Mouse (Mus musculus): ENCODE measurements around the gene Sval1. TPM values are rescaled to one million over a fixed set of nuclear protein-coding genes. Genes with fewer than 3 reads are reported as not detected.

Sval1 gene
- not detected in 2 replicates for polyA plus RNA-seq (2012)

GRCm38 (mm10) chr6:41951330-41951729, at the start of gene Sval1:
Gene Sval1 (plus strand): TSS chr6:41951630.

GRCm38 (mm10) chr6:41967840-41968239, 16.4 kb downstream of the Sval1 start, which contains the start of gene Sval3:
Gene Sval3 (plus strand): TSS chr6:41968140.

Other genes starting within 250 kb of the Sval1 start
- gene Kel, start 247.3 kb upstream of the Sval1 start, polyA plus RNA-seq (2012) = 3.0 TPM in 2 replicates
- gene Olfr459, start 176.5 kb upstream of the Sval1 start, polyA plus RNA-seq (2012) = not detected in 2 replicates
- gene Pip, start 104.1 kb upstream of the Sval1 start, polyA plus RNA-seq (2012) = 0.05 TPM in 1 of 2 replicates, not detected in the other
- gene Sval2, start 98.6 kb upstream of the Sval1 start, polyA plus RNA-seq (2012) = not detected in 2 replicates
- gene Sval3, start 16.5 kb downstream of the Sval1 start, polyA plus RNA-seq (2012) = not detected in 2 replicates
- gene Sva, start 86.8 kb downstream of the Sval1 start, polyA plus RNA-seq (2012) = not detected in 2 replicates
- gene Tas2r139, start 189.3 kb downstream of the Sval1 start, polyA plus RNA-seq (2012) = not detected in 2 replicates